Mouse (Mus musculus) 3134 (cell line): Measurements from ENCODE around the gene Ccdc12.
A peak's percentile ranks its signal among the peaks of the same experiment; 100 is the strongest.

Source experiments
- DNase-seq: peaks from one replicate; pipeline ENCODE4 v3.0.0-alpha.2; 2011; ENCODE audit warnings: low spot score; ENCODE audit not compliant: insufficient read length; ENCODE audit errors: extremely low read depth

The Ccdc12 gene

GRCm38 (mm10) chr9:110644295-110644694 is 12.0 kb upstream of the Ccdc12 start:
- no peak for DNase-seq

DNA sequence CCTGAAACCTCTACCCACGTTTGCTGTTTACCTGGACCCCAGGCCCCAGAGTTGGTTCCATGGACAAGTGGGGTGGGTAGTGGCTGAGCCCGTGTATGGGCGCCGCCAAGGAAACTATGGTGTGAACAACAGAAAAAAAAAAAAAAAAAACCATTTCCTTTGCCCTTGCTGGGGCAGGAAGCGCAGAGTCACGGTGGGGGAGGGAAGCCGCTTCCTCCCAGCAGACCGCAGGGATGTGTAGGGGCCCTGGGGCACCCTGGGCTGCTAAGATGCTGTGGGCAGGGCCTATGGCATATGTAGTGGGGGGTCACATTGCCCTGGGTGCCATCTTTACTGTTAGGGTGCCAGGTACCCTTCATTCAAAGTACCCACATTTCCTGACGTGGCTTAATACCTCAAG is 11.1 kb upstream of the Ccdc12 start:
- no peak for DNase-seq

GRCm38 (mm10) chr9:110649775-110650174 is 6.5 kb upstream of the Ccdc12 start:
- DNase-seq: no peak

GRCm38 (mm10) chr9:110651931-110652722 is 4.2 kb upstream of the Ccdc12 start:
- no peak for DNase-seq

DNA sequence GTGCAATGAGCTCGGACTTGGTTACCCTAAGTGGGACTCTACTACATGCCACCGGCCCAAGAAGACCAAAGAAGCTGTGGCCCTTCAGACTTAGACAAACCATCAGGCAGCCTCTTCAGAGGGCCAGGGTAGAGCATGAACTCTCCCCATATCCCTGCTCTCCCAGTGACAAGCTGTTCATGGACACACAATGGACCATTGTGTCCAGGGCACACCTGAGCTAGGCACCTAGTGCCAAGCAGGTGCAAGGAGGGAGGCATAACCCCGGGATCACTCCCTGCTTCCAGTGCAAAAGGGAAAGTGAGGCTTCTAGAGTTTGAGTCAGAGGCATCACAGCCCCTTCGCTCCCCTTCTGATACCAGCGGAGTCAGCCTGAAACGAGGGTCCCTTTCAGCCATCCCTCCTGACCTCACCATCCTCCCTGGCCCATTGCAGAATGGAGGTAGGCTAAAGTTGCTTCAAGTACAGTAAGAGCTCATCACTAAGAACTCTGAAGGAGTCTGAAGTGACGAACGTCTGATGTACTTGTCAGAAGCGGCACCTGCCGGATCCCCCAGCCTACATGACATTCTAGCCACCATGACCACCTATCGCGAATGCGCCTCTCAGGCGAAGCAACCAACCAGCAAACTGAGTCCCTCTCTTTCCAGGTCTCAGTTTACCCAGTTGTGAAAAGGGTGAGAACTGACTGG is 3.2 kb upstream of the Ccdc12 start:
- no peak for DNase-seq

DNA sequence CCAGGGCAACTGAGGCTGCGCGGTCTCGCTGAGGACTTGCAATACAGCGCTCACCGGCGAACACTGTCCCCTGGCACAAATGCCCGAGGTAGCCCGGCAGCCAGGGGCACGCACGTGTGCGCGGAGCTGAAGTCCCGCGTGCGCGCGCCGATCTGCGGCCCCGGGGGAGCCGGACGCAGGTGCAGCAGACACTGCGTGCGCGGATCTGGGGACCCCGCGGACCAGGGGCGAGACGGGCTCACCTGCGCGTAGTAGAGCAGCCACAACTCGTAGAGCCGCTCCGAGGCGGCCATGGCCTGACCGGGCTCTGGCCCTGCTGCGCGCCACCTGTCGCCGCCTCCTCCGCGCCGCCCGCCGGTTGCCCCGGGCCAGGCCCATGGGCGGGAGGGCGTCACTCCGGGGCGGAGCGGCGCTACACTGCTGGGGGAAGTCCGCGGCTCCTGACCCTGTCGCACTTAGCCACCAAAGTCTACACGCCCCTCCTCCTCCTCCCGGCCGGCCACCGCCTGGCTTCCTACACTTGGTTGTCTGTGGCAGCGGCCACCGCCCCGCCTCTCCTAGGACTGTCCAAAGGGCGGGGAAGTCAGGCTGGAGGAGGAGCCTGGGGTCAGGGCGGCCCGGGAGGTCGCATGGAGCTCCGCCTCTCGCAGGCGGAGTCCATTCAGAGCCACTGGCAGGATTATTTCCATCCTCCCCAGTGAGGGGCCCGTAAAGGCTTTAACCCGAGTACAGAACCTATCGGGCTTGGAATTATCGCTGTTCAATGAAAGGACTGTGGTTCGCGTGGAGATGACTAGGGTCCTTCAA is 2.4 kb upstream of the Ccdc12 start, which contains the start of gene Nbeal2:
Gene Nbeal2, minus strand, starts transcription at position 507 of the 807 bp plus-strand sequence.
- peak; percentile 94 for DNase-seq

GRCm38 (mm10) chr9:110654726-110655650 is 1.3 kb upstream of the Ccdc12 start:
- no peak for DNase-seq

GRCm38 (mm10) chr9:110655651-110656007 is 674 bp upstream of the Ccdc12 start:
- no peak for DNase-seq

DNA sequence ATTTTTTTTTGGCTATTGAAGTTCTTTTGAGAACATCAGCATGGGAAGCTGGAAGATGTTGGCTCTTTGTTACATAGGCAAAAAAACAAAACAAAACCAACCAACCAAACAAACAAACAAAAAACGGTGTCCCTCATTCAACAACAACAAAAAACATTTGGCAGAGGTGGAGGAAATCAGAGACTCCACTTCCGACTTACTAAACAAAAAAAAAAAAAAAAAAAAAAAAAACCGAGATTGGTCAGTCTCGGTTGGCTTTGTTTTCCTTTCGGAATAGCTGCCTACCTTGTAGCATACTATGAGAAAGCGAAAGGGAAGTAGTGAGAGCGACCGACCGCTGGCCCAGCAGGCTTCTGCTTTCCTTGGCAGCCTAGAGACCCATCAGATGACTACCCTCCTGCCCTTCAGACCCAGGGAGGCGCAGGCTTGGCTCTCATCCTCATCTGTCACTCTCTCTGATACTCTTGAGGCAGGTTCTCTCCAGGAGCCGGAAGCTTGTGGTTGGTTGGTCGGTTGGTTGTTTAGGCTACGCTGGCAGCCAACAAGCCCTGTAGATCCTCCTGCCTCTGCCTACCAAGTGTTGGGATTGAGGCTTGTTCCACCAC is 1.3 kb downstream of the Ccdc12 start:
- DNase-seq: no peak

- no peak for DNase-seq
Measured at GRCm38 (mm10) chr9:110659521-110659920, 3.2 kb downstream of the Ccdc12 start.

DNA sequence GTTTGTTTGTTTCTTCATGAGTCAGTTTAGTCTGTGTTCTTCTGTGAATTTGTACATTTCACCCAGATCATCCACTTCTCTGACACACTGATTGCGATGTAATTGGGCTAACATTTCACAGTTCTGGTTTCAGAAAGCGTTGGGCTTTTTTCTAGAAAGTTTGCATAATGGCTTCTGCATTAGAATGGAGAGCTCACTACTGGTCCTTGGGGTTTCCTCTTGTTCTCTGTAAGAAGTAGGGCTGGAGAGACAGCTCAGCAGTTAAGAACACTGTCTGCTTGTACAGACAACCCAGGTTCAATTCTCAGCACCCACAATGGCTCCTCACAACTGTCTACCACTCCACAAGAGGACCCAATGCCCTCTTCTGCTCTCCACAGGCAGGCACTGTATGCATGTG is 3.9 kb downstream of the Ccdc12 start:
- DNase-seq: no peak

DNA sequence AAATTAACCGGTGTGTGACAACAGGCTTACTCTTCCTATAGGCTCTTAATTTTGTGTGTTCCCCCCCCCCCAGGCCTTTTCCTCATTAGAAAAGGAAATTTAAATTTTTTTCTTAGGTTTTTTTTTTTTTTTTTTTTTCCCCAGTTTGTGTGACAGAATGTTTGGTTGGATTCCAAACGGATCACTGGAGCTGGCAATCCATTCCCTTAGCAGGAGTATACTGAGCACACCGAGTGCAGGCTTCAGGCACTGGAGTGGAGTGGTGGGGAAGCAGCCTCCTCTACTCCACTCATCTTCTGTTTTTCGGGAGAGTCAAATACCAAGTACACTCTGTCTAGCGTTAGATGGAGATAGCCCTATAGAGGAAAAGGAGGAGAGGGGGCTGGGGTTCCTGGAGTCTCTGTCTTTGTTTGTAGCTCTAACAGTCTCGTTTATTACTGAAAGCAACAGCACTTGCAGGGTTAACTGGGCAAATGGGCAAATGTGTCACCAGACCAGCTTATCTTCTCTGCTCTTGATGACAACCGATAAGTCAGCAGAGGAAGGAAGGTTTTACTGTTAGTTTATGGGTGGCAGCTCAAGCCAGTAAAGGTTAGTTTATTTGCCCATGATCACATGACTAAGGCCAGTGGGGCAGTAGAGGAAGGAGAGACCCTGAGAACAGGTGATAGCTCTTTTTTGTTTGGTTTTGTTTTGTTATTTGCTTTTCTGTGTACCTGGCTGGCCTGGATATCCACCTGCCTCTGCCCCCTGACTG is 4.7 kb downstream of the Ccdc12 start:
- DNase-seq: no peak

DNA sequence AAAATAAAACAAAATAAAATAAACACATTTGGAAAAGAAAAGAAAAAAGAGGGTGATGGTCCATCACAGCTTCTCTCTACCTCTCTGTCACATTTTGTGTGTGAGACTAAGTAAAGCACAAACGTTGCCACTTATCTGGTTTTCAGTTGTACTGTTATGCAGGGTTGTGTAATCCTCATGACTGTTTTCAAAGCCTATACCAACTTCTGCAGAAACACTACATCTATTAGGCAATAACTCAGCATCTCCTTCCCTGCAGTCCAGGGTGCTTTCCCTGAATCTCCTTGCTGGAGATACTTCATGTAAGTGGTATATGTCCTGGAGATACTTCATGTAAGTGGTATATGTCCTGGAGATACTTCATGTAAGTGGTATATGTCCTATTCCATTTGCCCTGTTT is 6.5 kb downstream of the Ccdc12 start:
- no peak for DNase-seq

GRCm38 (mm10) chr9:110665912-110666311 is 9.6 kb downstream of the Ccdc12 start:
- no peak for DNase-seq

DNA sequence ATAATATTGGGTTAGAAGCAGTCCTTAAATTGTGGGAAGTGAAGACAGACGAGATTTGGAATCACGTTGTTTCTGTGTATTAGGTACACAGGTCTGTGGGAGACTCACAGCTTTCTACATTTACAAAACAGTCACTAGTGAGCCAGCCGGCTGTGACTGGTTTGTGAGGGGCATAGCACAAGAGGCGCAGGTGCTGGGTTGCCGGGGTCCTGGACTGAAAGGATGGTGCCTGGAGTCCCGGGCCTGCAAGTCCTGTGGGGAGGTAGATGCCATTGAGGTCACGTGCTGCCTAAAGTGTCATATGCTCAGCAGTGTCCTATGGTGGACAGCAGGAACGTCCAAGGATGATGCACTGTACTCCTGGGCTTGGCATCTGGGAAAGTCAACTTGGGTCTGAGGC is 10.1 kb downstream of the Ccdc12 start:
- no peak for DNase-seq

- DNase-seq: no peak
Measured at GRCm38 (mm10) chr9:110667219-110667836, 11.0 kb downstream of the Ccdc12 start.

- no peak for DNase-seq
Measured at GRCm38 (mm10) chr9:110668601-110669293, 12.4 kb downstream of the Ccdc12 start.

DNA sequence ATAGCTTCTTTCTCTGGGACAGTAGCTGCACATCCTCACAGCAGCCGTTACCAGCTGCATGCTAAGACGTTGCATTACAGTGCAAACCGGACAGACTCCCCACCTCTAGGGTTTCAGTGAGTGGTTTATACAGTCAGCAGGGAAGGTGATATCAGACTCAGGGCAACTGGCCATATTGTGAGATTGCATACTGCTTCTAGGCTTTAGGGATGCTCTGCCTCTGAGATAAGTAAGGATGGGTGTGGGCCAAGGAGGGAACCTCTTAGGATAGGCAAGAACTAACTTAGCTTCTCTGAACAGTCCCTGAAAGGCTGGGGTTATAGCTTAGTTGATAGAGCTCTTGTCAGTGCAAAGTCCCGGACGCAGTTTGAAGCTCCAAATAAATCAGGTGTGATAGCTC is 13.5 kb downstream of the Ccdc12 start:
- no peak for DNase-seq
